Mouse (Mus musculus) forebrain, embryonic 14.5 days (tissue): ENCODE results near the gene Eif3k. TPM values are rescaled to one million over a fixed set of nuclear protein-coding genes. Genes with fewer than 3 reads are reported as not detected.

Source experiments
- ATAC-seq: fragments of 200-750 bp; cut with Nextera tagmentation; 2 replicates; pipeline ENCODE4 v1.8.0; 2017; ENCODE audit warnings: mild to moderate bottlenecking, moderate library complexity
- DNase-seq: peaks from one replicate; pipeline ENCODE4 v3.0.0-alpha.2; 2015; ENCODE audit warnings: low spot score
- H3K27ac ChIP-seq: fragments of 300-500 bp; sonication (generic); 2 replicates; pipeline ENCODE4 v1.5.1; 2014; ENCODE audit warnings: low read depth, mild to moderate bottlenecking, control low read depth, low read length, moderate library complexity
- H3K27me3 ChIP-seq: fragments of 300-500 bp; sonication (generic); replicated peaks from 2 replicates; pipeline ENCODE4 v1.6.1; 2014; ENCODE audit warnings: low read length, control low read depth, mixed read lengths; ENCODE audit not compliant: control insufficient read depth, insufficient read depth
- H3K36me3 ChIP-seq: fragments of 300-500 bp; sonication (generic); 2 replicates; pipeline ENCODE4 v1.6.1; 2014; ENCODE audit warnings: low read length, control low read depth; ENCODE audit not compliant: control insufficient read depth, insufficient read depth
- H3K4me1 ChIP-seq: fragments of 300-500 bp; sonication (generic); 2 replicates; pipeline ENCODE4 v1.6.1; 2014; ENCODE audit warnings: antibody characterized with exemption, low read length, control low read depth; ENCODE audit not compliant: control insufficient read depth, insufficient read depth
- H3K4me2 ChIP-seq: fragments of 300-500 bp; sonication (generic); 2 replicates; pipeline ENCODE4 v1.6.1; 2014; ENCODE audit warnings: mild to moderate bottlenecking, control low read depth, low read length
- H3K4me3 ChIP-seq: fragments of 300-500 bp; sonication (generic); 2 replicates; pipeline ENCODE4 v1.5.1; 2014; ENCODE audit warnings: low read depth, low read length, control low read depth
- H3K9ac ChIP-seq: fragments of 300-500 bp; sonication (generic); 2 replicates; pipeline ENCODE4 v1.6.1; 2014; ENCODE audit warnings: mild to moderate bottlenecking, low read length, control low read depth, moderate library complexity
- H3K9me3 ChIP-seq: fragments of 300-500 bp; sonication (generic); replicated peaks from 2 replicates; pipeline ENCODE4 v1.6.1; 2016; ENCODE audit warnings: low read length, control low read depth, mixed read lengths; ENCODE audit not compliant: control insufficient read depth
- WGBS: fragments of 180-500 bp; shearing (Covaris S2); extraction: QIAGEN DNeasy Blood & Tissue Kit; methylation state at CpG from one replicate; pipeline ENCODE4 v1.1.7; 2014; 5-methylcytosine and 5-hydroxymethylcytosine counted together
- polyA plus RNA-seq: library from polyadenylated mRNA; unstranded; fragments of >200 nt; fragmentation: Nextera tagmentation; extraction: Ambion mirVana; gene quantifications from 2 replicates; pipeline ENCODE4 v1.2.1, GENCODE M21; 2014

Eif3k gene
- polyA plus RNA-seq, 1 experiment from 2014 or later, result 412 TPM

DNA sequence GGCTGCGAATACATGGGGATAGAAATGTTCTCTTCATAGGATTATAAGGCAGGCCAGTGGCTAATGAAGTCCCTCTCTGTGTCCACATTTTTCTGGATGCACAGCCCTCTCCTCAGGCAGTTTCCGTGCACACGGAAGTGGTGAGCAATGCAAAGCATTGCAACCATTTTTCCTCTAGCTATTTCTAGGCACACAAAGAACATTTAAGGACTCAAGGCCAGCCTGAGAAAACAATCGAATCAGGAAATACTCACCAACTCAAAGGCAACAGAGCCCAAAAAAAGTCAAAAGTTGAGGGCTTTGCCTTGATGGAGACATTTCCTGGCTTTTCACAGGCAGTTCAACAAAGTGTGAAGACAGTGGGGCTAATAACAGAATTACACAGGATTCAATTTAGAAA lies 40.5 kb downstream of the Eif3k start:
- 0 out of 2 replicates have a peak, but pooled peaks cover 3% of the 10 kb centered on the region for H3K36me3 ChIP-seq
- H3K9ac ChIP-seq, result no peak overlapping the region
- 87% methylated on average over 4 of the region's 4 CpGs for WGBS
- DNase-seq (no peak), ATAC-seq (no peak)
- no peak overlapping the region for H3K4me3 ChIP-seq
- H3K27ac ChIP-seq, result no peak overlapping the region
- H3K27me3 ChIP-seq, result no peaks in the 10 kb centered on the region
- no peak overlapping the region for H3K4me2 ChIP-seq
- peaks cover 14% of the 10 kb centered on the region for H3K4me1 ChIP-seq
- H3K9me3 ChIP-seq, result no peaks in the 10 kb centered on the region

GRCm38 (mm10) chr7:28939418-28940183 lies 42.1 kb downstream of the Eif3k start:
- ATAC-seq, result no peak
- H3K4me1 ChIP-seq, result no peaks in the 10 kb centered on the region
- H3K27ac ChIP-seq, result no peak overlapping the region

GRCm38 (mm10) chr7:28938654-28939053 lies 43.0 kb downstream of the Eif3k start:
- Histone ChIP-seq H3K4me1 (no peaks in the 10 kb centered on the region), H3K36me3 (0 out of 2 replicates have a peak, but pooled peaks cover 3% of the 10 kb centered on the region), H3K27ac (no peak overlapping the region), H3K4me3 (no peak overlapping the region), H3K4me2 (no peak overlapping the region), H3K27me3 (no peaks in the 10 kb centered on the region), H3K9ac (no peak overlapping the region), H3K9me3 (no peaks in the 10 kb centered on the region)
- DNase-seq (no peak), ATAC-seq (no peak)
- WGBS, result 50% methylated on average over 4 of the region's 4 CpGs

More at GRCm38 (mm10) chr7:28939418-28940183, 42.1 kb downstream of the Eif3k start:
- no peaks in the 10 kb centered on the region for H3K9me3 ChIP-seq
- no peak overlapping the region for H3K9ac ChIP-seq
- H3K4me2 ChIP-seq, result no peak overlapping the region
- no peaks in the 10 kb centered on the region for H3K27me3 ChIP-seq
- DNase-seq, result no peak
- 0 out of 2 replicates have a peak, but pooled peaks cover 3% of the 10 kb centered on the region for H3K36me3 ChIP-seq
- 90% methylated on average over 7 of the region's 7 CpGs for WGBS
- no peak overlapping the region for H3K4me3 ChIP-seq

DNA sequence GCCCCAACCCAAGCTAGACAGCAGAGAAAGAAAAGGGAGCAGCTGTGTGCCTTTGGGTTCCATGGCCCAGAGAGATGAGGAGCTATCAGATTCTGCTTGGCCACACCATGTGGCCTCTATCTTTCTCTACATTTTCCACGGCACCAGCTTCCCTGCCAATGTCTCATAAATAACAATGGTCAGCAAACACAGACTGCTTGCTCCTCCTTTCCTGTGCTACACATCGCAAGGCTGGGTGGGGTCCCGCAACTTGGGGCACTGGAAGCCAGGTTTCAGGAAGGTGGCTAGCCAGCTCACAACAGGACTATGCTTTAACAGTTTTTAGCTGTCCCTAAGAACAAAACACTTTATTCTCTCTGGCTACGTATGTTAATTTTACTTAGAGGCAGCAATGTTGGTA lies 44.9 kb downstream of the Eif3k start:
- H3K4me2 ChIP-seq, result no peak overlapping the region
- H3K36me3 ChIP-seq, result no peaks in the 10 kb centered on the region
- no peak overlapping the region; the same call in 1 of the 2 replicates for H3K27ac ChIP-seq
- DNase-seq, result no peak
- no peaks in the 10 kb centered on the region for H3K4me1 ChIP-seq
- H3K27me3 ChIP-seq, result no peaks in the 10 kb centered on the region
- no peak overlapping the region for H3K4me3 ChIP-seq
- no peaks in the 10 kb centered on the region for H3K9me3 ChIP-seq
- H3K9ac ChIP-seq, result no peak overlapping the region
- WGBS, result 68% methylated on average over 4 of the region's 4 CpGs
- ATAC-seq, result no peak

DNA sequence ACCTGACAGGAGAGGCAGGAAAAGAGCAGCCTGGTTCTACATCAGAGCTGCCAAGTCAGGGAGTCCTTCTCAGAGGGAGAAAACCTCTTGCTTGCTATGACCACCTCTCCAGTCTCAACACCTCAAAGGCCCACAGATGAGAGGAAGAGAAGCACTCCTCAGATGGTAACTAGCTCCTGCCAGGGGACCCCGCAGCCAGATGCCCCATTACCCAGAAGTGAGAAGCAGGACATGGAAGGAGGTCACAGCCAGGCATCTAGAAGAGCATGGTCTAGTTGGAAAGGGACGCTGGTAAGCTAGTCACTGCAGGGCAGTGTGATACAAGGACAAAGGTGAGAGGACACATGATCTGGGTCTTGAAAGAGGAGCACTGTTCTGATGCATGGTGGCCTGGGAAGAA lies 47.8 kb downstream of the Eif3k start:
- DNase-seq (no peak), ATAC-seq (no peak)
- no peak overlapping the region for H3K4me2 ChIP-seq
- H3K27ac ChIP-seq, result no peak overlapping the region
- no peaks in the 10 kb centered on the region for H3K27me3 ChIP-seq
- H3K9me3 ChIP-seq, result no peaks in the 10 kb centered on the region
- no peak overlapping the region for H3K9ac ChIP-seq
- no peaks in the 10 kb centered on the region for H3K36me3 ChIP-seq
- WGBS, result 96% methylated on average over 2 of the region's 2 CpGs
- no peak overlapping the region for H3K4me3 ChIP-seq
- H3K4me1 ChIP-seq, result no peaks in the 10 kb centered on the region

DNA sequence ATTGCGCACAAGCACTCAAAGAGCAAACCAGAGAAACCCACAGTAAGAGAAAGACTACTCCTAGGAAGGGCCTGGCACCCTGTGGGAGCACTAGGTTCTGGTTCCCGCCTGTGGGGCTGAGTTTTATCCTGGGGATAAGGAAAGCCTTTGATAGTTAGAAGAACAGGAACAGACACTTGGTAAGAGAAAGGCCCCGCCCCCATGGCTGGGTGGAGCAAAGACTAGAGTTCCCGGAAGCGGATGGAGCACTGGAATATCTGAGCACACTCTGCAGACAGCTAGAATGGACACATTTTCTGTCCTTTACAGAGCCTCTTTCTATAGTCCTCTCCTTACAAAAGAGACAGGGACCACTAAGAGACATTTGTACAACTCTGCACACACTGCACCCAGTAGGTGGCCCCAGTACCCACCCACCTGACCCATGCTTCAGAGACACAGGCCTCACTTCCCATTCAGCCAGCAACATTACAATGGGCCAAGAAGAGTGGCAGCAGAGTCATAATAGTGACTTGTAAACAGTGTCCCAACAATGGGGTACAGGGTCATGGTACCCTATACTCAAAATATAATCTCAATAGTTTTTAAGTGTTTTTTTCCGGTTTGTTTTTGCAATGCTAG lies 49.1 kb downstream of the Eif3k start:
- no peaks in the 10 kb centered on the region for H3K4me1 ChIP-seq
- H3K9ac ChIP-seq, result no peak overlapping the region
- no peak overlapping the region for H3K4me2 ChIP-seq
- ATAC-seq (no peak), DNase-seq (no peak)
- no peaks in the 10 kb centered on the region for H3K9me3 ChIP-seq
- H3K36me3 ChIP-seq, result no peaks in the 10 kb centered on the region
- H3K27me3 ChIP-seq, result no peaks in the 10 kb centered on the region
- WGBS, result 90% methylated on average over 6 of the region's 6 CpGs
- H3K4me3 ChIP-seq, result no peak overlapping the region
- H3K27ac ChIP-seq, result no peak overlapping the region

DNA sequence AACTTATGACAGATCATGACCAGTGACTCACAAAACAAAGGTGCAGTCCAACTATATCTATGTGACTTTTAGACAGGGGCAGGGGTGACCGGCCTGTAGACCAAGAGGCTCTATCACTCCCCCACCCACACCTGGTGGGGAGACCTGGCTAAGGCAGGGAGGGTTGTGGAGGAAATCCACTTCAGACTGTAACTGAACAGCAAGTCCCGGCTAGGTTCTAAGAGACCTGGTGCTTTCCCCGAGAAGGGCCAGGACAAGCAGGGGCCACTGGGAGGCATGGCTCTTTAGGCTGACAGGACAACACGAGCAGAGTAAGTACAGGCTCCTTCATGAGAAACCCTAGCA lies 50.0 kb downstream of the Eif3k start:
- Histone ChIP-seq H3K9ac (no peak overlapping the region), H3K27me3 (no peaks in the 10 kb centered on the region), H3K4me3 (no peak overlapping the region), H3K4me1 (no peaks in the 10 kb centered on the region), H3K27ac (no peak overlapping the region), H3K9me3 (no peaks in the 10 kb centered on the region), H3K4me2 (no peak overlapping the region), H3K36me3 (no peaks in the 10 kb centered on the region)
- DNase-seq (no peak), ATAC-seq (no peak)
- WGBS, result 90% methylated on average over 4 of the region's 4 CpGs

DNA sequence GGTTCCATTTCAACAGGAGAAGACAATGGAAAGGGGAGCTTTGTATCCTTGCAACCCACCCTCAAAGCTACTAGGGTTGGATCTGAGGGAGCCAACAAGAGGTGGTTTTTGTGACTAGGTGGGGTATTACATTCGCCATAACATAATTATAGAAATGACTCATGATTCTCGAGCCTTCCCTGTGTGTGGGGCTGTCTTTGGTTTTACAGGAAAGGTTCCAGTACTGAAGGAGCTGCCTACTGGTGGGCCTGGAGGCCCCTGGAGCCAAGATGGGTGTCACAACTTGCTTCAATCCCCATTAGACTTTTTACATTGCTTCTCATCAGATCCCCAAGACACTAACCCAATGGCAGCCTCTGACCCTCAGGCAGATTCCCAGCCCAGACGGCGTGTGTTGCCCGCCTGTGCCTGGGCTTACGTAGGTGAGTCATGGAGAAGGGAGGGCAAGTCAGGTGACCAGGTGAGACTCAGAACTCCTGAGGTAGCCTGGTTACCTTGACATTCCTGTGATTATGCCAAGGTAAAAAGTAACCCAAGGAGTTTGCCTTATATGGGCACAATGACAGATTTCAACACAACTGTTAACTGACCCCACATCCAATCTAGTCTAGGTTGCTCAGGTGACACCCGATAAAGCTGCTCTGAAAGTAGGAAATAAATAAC lies 50.5 kb downstream of the Eif3k start:
- DNase-seq, result no peak
- Histone ChIP-seq H3K9me3 (no peaks in the 10 kb centered on the region), H3K27ac (no peak overlapping the region), H3K4me3 (no peak overlapping the region), H3K36me3 (no peaks in the 10 kb centered on the region), H3K4me1 (0 out of 2 replicates have a peak, but pooled peaks cover 2% of the 10 kb centered on the region), H3K27me3 (no peaks in the 10 kb centered on the region), H3K4me2 (no peak overlapping the region), H3K9ac (no peak overlapping the region)
- no peak for ATAC-seq
- 93% methylated on average over 7 of the region's 7 CpGs for WGBS
